Mouse (Mus musculus) stomach, embryonic 15.5 days (tissue): ENCODE measurements at regions not wholly inside any gene's neighbourhood (a gene's known extent, or its start where the extent isn't known, plus 50 kb on each side); places are given as distances from the start of the nearest gene placed in this dataset.

Source experiments
- ATAC-seq: fragments of 200-750 bp; cut with Nextera tagmentation; 2 replicates; pipeline ENCODE4 v1.8.0; 2017; ENCODE audit warnings: low read depth, moderate number of reproducible peaks, moderate TSS enrichment; ENCODE audit not compliant: insufficient read depth, low FRiP score
- H3K27ac ChIP-seq: fragments of 300-500 bp; sonication (generic); 2 replicates; pipeline ENCODE4 v1.5.1; 2015; ENCODE audit warnings: mild to moderate bottlenecking, inconsistent platforms
- H3K27me3 ChIP-seq: fragments of 300-500 bp; sonication (generic); replicated peaks from 2 replicates; pipeline ENCODE4 v1.6.1; 2015; ENCODE audit warnings: inconsistent platforms
- H3K36me3 ChIP-seq: fragments of 300-500 bp; sonication (generic); 2 replicates; pipeline ENCODE4 v1.6.1; 2015; ENCODE audit warnings: inconsistent platforms
- H3K4me1 ChIP-seq: fragments of 300-500 bp; sonication (generic); 2 replicates; pipeline ENCODE4 v1.6.1; 2015; ENCODE audit warnings: inconsistent platforms
- H3K4me2 ChIP-seq: fragments of 300-500 bp; sonication (generic); 2 replicates; pipeline ENCODE4 v1.6.1; 2015; ENCODE audit warnings: mild to moderate bottlenecking, inconsistent platforms
- H3K4me3 ChIP-seq: fragments of 300-500 bp; sonication (generic); replicated peaks from 2 replicates; pipeline ENCODE4 v1.5.1; 2015; ENCODE audit warnings: inconsistent platforms
- H3K9ac ChIP-seq: fragments of 300-500 bp; sonication (generic); 2 replicates; pipeline ENCODE4 v1.6.1; 2015; ENCODE audit warnings: inconsistent platforms
- H3K9me3 ChIP-seq: fragments of 300-500 bp; sonication (generic); 2 replicates; pipeline ENCODE4 v1.6.1; 2016; ENCODE audit warnings: inconsistent platforms
- WGBS: fragments of 180-500 bp; shearing (Covaris S2); methylation state at CpG from one replicate; pipeline ENCODE4 v1.1.7; 2015; 5-methylcytosine and 5-hydroxymethylcytosine counted together

- 60% methylated on average over 4 of the region's 4 CpGs for WGBS
Observed at GRCm38 (mm10) chr7:113069336-113069924, 115.7 kb downstream of the Rassf10 start.

GRCm38 (mm10) chr7:113071418-113071817, 117.7 kb downstream of the Rassf10 start:
- Histone ChIP-seq H3K4me3 (no peak overlapping the region), H3K27ac (no peak overlapping the region), H3K4me2 (no peak overlapping the region), H3K9me3 (no peaks in the 10 kb centered on the region), H3K36me3 (no peaks in the 10 kb centered on the region), H3K27me3 (no peaks in the 10 kb centered on the region), H3K9ac (no peak overlapping the region), H3K4me1 (no peaks in the 10 kb centered on the region)
- WGBS: 54% methylated on average over 1 of the region's 1 CpGs
- no peak for ATAC-seq

More at GRCm38 (mm10) chr7:113069336-113069924, 115.7 kb downstream of the Rassf10 start:
- Histone ChIP-seq H3K9me3 (no peaks in the 10 kb centered on the region), H3K4me2 (no peak overlapping the region), H3K36me3 (no peaks in the 10 kb centered on the region), H3K9ac (no peak overlapping the region), H3K27ac (no peak overlapping the region), H3K27me3 (no peaks in the 10 kb centered on the region), H3K4me3 (no peak overlapping the region), H3K4me1 (no peaks in the 10 kb centered on the region)
- ATAC-seq: no peak

- ATAC-seq: no peak
- H3K4me3 ChIP-seq: no peak overlapping the region
- 56% methylated on average over 6 of the region's 6 CpGs for WGBS
- H3K27me3 ChIP-seq: no peaks in the 10 kb centered on the region
- no peak overlapping the region for H3K4me2 ChIP-seq
- H3K27ac ChIP-seq: no peak overlapping the region
- H3K4me1 ChIP-seq: no peaks in the 10 kb centered on the region
- no peak overlapping the region for H3K9ac ChIP-seq
- no peaks in the 10 kb centered on the region for H3K36me3 ChIP-seq
- no peaks in the 10 kb centered on the region for H3K9me3 ChIP-seq
Observed at GRCm38 (mm10) chr7:113073781-113074180, 120.0 kb downstream of the Rassf10 start.

- Histone ChIP-seq H3K4me3 (no peak overlapping the region), H3K27me3 (no peaks in the 10 kb centered on the region), H3K4me1 (no peaks in the 10 kb centered on the region), H3K27ac (no peak overlapping the region), H3K9me3 (no peaks in the 10 kb centered on the region), H3K4me2 (no peak overlapping the region), H3K9ac (no peak overlapping the region), H3K36me3 (no peaks in the 10 kb centered on the region)
- no peak for ATAC-seq
- WGBS: 62% methylated on average over 6 of the region's 6 CpGs
Observed at GRCm38 (mm10) chr7:113075371-113075770, 121.6 kb downstream of the Rassf10 start.

GRCm38 (mm10) chr7:113076243-113076642, 122.5 kb downstream of the Rassf10 start:
- no peak for ATAC-seq

GRCm38 (mm10) chr7:113081120-113081519, 126.1 kb upstream of the Arntl start:
- no peaks in the 10 kb centered on the region for H3K27me3 ChIP-seq
- 60% methylated on average over 5 of the region's 5 CpGs for WGBS
- no peak overlapping the region for H3K4me3 ChIP-seq
- H3K27ac ChIP-seq: no peak overlapping the region
- peak; percentile 35; the same call in 1 of the 2 replicates for ATAC-seq
- H3K4me1 ChIP-seq: no peaks in the 10 kb centered on the region
- H3K9me3 ChIP-seq: no peaks in the 10 kb centered on the region
- H3K9ac ChIP-seq: no peak overlapping the region
- no peaks in the 10 kb centered on the region for H3K36me3 ChIP-seq
- no peak overlapping the region for H3K4me2 ChIP-seq

More at GRCm38 (mm10) chr7:113076243-113076642, 122.5 kb downstream of the Rassf10 start:
- H3K9me3 ChIP-seq: no peaks in the 10 kb centered on the region
- H3K4me1 ChIP-seq: no peaks in the 10 kb centered on the region
- H3K27ac ChIP-seq: no peak overlapping the region
- no peaks in the 10 kb centered on the region for H3K36me3 ChIP-seq
- H3K4me2 ChIP-seq: no peak overlapping the region
- no peaks in the 10 kb centered on the region for H3K27me3 ChIP-seq
- WGBS: 87% methylated on average over 7 of the region's 7 CpGs
- H3K4me3 ChIP-seq: no peak overlapping the region
- no peak overlapping the region for H3K9ac ChIP-seq

GRCm38 (mm10) chr7:113084930-113085625, 122.2 kb upstream of the Arntl start:
- no peaks in the 10 kb centered on the region for H3K4me1 ChIP-seq
- no peaks in the 10 kb centered on the region for H3K9me3 ChIP-seq
- 69% methylated on average over 8 of the region's 8 CpGs for WGBS
- H3K27ac ChIP-seq: no peak overlapping the region
- H3K9ac ChIP-seq: no peak overlapping the region
- no peak overlapping the region for H3K4me3 ChIP-seq
- H3K27me3 ChIP-seq: no peaks in the 10 kb centered on the region
- H3K36me3 ChIP-seq: no peaks in the 10 kb centered on the region
- no peak overlapping the region for H3K4me2 ChIP-seq
- no peak for ATAC-seq

- H3K9me3 ChIP-seq: no peaks in the 10 kb centered on the region
- no peaks in the 10 kb centered on the region for H3K36me3 ChIP-seq
- no peak overlapping the region for H3K9ac ChIP-seq
- H3K4me3 ChIP-seq: no peak overlapping the region
- no peak overlapping the region for H3K27ac ChIP-seq
- H3K27me3 ChIP-seq: no peaks in the 10 kb centered on the region
- no peaks in the 10 kb centered on the region for H3K4me1 ChIP-seq
- no peak for ATAC-seq
- WGBS: 54% methylated on average over 1 of the region's 1 CpGs
- H3K4me2 ChIP-seq: no peak overlapping the region
Observed at GRCm38 (mm10) chr7:113086158-113086557, 121.1 kb upstream of the Arntl start.

GRCm38 (mm10) chr7:113087646-113088045, 119.6 kb upstream of the Arntl start:
- no peaks in the 10 kb centered on the region for H3K4me1 ChIP-seq
- no peaks in the 10 kb centered on the region for H3K9me3 ChIP-seq
- 80% methylated on average over 5 of the region's 5 CpGs for WGBS
- no peaks in the 10 kb centered on the region for H3K36me3 ChIP-seq
- H3K4me2 ChIP-seq: no peak overlapping the region
- no peak overlapping the region for H3K27ac ChIP-seq
- H3K27me3 ChIP-seq: no peaks in the 10 kb centered on the region
- no peak overlapping the region for H3K4me3 ChIP-seq
- no peak overlapping the region for H3K9ac ChIP-seq
- no peak for ATAC-seq

- Histone ChIP-seq H3K4me2 (no peak overlapping the region), H3K27ac (no peak overlapping the region), H3K36me3 (no peaks in the 10 kb centered on the region), H3K9ac (no peak overlapping the region), H3K4me3 (no peak overlapping the region), H3K27me3 (no peaks in the 10 kb centered on the region), H3K4me1 (no peaks in the 10 kb centered on the region), H3K9me3 (no peaks in the 10 kb centered on the region)
- no peak for ATAC-seq
- 55% methylated on average over 4 of the region's 4 CpGs for WGBS
Observed at GRCm38 (mm10) chr7:113089044-113089443, 118.2 kb upstream of the Arntl start.

GRCm38 (mm10) chr7:113093931-113094330, 113.3 kb upstream of the Arntl start:
- no peaks in the 10 kb centered on the region for H3K9me3 ChIP-seq
- H3K4me1 ChIP-seq: no peaks in the 10 kb centered on the region
- no peaks in the 10 kb centered on the region for H3K36me3 ChIP-seq
- no peak overlapping the region for H3K4me3 ChIP-seq
- H3K4me2 ChIP-seq: no peak overlapping the region
- no peak overlapping the region for H3K9ac ChIP-seq
- WGBS: 33% methylated on average over 5 of the region's 5 CpGs
- ATAC-seq: no peak
- H3K27ac ChIP-seq: no peak overlapping the region
- no peaks in the 10 kb centered on the region for H3K27me3 ChIP-seq

GRCm38 (mm10) chr7:113095092-113095491, 112.2 kb upstream of the Arntl start:
- H3K27ac ChIP-seq: no peak overlapping the region
- H3K27me3 ChIP-seq: no peaks in the 10 kb centered on the region
- no peak for ATAC-seq
- H3K9me3 ChIP-seq: no peaks in the 10 kb centered on the region
- no peak overlapping the region for H3K4me2 ChIP-seq
- H3K36me3 ChIP-seq: no peaks in the 10 kb centered on the region
- no peaks in the 10 kb centered on the region for H3K4me1 ChIP-seq
- no peak overlapping the region for H3K4me3 ChIP-seq
- no peak overlapping the region for H3K9ac ChIP-seq
- 71% methylated on average over 3 of the region's 3 CpGs for WGBS
